Mouse (Mus musculus) CD4-positive, CD25-positive, alpha-beta regulatory T cell, adult 2 months (primary cell): ENCODE data around the gene H2-Q10.
"Not testable (repeated sequence)": the region's sequence is repeated elsewhere in the genome, so short reads cannot be mapped to it uniquely, and the experiment has no call there.

ENCODE experiments used
- DNase-seq: peaks from one replicate; pipeline ENCODE4 v3.0.0-alpha.2; 2012; ENCODE audit warnings: low read depth, low spot score

Gene H2-Q10

GRCm38 (mm10) chr17:35469842-35470751 is at the start of gene H2-Q10:
Gene H2-Q10, plus strand, starts transcription at chr17:35470089.
- peak; percentile 35 for DNase-seq

GRCm38 (mm10) chr17:35420206-35420810 is 49.6 kb upstream of the H2-Q10 start:
- peak; percentile 88 for DNase-seq

- not testable (repeated sequence) for DNase-seq
These were observed 48.6 kb upstream of the H2-Q10 start for GRCm38 (mm10) chr17:35421331-35421730.

DNA sequence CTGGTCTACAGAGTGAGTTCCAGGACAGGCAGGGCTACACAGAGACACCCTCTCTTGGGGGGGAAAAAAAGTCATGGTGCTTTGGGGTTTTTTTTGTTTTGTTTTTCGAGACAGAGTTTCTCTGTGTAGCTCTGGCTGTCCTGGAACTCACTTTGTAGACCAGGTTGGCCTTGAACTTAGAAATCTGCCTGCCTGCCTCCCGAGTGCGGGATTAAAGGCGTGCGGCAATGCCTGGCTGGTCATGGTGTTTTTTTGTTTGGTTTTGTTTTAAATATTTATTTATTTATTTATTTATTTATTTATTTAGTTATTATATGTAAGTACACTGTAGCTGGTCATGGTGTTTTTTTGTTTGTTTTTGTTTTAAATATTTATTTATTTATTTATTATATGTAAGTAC is 47.5 kb upstream of the H2-Q10 start:
- not testable (repeated sequence) for DNase-seq

GRCm38 (mm10) chr17:35423131-35423810 is 46.6 kb upstream of the H2-Q10 start:
- DNase-seq = peak; percentile 51

DNA sequence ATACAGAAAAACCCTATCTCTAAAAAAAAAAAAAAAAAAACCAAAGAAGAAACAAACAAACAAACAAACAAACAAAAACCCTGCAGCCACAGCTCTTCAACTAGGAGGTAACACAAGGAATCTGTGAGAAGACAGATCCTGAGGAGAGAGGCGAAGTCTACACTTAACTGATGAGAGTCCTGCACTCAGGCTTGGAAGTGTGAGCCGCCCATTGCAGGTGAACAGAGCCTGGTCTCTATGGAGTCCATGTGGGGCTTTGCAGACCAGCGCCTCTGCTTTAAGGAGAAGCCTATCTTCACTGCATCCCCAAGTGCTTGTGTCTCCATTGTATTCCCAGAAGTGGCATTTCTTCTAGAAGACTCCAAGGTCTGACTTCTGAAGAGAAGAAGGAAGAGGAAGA is 45.8 kb upstream of the H2-Q10 start:
- DNase-seq = peak; percentile 48

DNA sequence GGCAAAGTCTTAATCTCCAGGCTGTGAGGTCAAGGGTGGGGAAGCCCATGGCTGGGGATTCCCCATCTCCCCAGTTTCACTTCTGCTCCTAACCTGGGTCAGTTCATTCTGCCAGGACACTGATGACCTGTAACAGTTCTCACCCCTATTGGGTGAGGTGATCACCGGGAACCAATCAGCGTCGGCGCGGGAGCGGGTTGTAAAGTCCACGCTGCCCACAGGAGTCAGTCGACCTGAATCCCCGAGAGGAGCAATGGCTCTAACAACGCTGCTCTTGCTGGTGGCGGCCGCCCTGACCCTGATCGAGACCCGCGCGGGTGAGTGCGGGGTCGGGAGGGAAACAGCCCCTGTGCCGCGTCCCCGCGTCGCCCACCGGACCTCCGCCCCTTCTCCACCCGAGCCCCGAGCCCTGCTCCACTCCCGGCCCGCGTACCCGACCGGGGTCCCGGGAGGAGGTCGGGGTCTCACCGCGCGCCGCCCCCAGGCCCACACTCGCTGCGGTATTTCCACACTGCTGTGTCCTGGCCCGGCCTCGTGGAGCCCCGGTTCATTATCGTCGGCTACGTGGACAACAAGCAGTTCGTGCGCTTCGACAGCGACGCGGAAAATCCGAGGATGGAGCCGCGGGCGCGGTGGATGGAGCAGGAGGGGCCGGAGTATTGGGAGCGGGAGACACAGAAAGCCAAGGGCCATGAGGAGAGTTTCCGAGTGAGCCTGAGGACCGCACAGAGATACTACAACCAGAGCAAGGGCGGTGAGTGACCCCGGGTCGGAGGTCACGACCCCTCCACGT is 45.1 kb upstream of the H2-Q10 start, which contains the start of gene H2-Q6:
H2-Q6 (plus strand) TSS at position 227 of the 793 bp plus-strand sequence.
- DNase-seq = peak; percentile 92

GRCm38 (mm10) chr17:35425474-35425873 is 44.4 kb upstream of the H2-Q10 start:
- DNase-seq = peak; percentile 78

GRCm38 (mm10) chr17:35428883-35429282 is 41.0 kb upstream of the H2-Q10 start:
- DNase-seq = not testable (repeated sequence)

- DNase-seq = not testable (repeated sequence)
These were observed 39.2 kb upstream of the H2-Q10 start for GRCm38 (mm10) chr17:35430671-35431070.

- not testable (repeated sequence) for DNase-seq
These were observed 37.7 kb upstream of the H2-Q10 start for GRCm38 (mm10) chr17:35432167-35432566.

- DNase-seq = peak; percentile 87
These were observed 35.1 kb upstream of the H2-Q10 start for GRCm38 (mm10) chr17:35434836-35435235.

DNA sequence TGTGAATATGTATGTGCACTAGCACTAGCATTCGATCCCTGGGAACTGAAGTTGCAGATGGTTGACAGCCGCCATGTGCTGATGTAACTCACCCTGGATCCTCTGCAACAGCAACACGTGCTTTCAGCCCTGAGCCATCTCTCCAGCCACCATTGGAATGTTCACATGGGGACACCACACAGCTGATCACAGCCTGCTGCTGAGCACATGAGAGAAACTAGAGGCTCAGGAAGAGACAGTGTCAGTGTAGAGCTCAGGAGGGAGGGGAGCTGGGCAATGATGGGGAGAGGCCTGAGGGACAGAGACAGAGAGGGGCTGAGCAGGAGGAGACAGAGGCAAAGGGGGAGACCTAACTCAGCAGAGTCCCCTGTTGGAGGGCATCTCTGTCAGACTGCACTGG is 34.3 kb upstream of the H2-Q10 start:
- DNase-seq = peak; percentile 17

GRCm38 (mm10) chr17:35437386-35437936 is 32.4 kb upstream of the H2-Q10 start:
- not testable (repeated sequence) for DNase-seq

- peak; percentile 32 for DNase-seq
These were observed 31.5 kb upstream of the H2-Q10 start for GRCm38 (mm10) chr17:35438395-35438794.

- DNase-seq = peak; percentile 93
These were observed 31.0 kb upstream of the H2-Q10 start, which contains the start of gene H2-Q7 for GRCm38 (mm10) chr17:35438885-35439284. Gene H2-Q7, plus strand, starts transcription at chr17:35439155.

GRCm38 (mm10) chr17:35439295-35439747 is 30.6 kb upstream of the H2-Q10 start:
- DNase-seq = peak; percentile 61

DNA sequence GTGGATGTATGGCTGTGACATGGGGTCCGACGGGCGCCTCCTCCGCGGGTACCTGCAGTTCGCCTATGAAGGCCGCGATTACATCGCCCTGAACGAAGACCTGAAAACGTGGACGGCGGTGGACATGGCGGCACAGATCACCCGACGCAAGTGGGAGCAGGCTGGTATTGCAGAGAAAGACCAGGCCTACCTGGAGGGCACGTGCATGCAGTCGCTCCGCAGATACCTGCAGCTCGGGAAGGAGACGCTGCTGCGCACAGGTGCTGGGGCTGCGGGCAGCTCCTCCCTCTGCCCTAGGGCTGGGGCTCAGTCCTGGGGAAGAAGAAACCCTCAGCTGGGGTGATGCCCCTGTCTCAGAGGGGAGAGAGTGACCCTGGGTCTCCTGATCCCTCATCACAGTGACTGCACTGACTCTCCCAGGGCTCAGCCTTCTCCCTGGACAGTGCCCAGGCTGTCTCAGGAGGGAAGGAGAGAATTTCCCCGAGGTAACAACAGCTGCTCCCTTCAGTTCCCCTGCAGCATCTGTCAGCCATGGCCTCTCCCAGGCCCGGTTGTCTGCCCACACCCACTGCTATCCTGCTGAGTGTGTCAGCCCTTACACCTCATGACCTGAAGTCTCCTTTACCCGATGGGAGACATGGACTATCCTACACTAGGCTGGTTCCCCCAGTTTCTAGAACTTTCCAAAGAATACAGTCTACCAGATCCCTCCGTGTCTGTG is 29.8 kb upstream of the H2-Q10 start:
- DNase-seq = peak; percentile 55

DNA sequence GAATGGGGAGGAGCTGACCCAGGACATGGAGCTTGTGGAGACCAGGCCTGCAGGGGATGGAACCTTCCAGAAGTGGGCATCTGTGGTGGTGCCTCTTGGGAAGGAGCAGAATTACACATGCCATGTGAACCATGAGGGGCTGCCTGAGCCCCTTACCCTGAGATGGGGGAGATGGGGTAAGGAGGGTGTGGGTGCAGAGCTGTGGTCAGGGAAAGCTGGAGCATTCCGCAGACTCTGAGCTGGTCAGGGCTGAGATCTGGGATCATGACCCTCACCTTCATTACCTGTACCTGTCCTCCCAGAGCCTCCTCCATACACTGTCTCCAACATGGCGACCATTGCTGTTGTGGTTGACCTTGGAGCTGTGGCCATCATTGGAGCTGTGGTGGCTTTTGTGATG is 27.5 kb upstream of the H2-Q10 start:
- not testable (repeated sequence) for DNase-seq

- DNase-seq = not testable (repeated sequence)
These were observed 25.4 kb upstream of the H2-Q10 start for GRCm38 (mm10) chr17:35444510-35444909.
